9 mouse cellular contexts compared by ENCODE assay signal in genomic region chr14:13354154-13354553, GRCm38 (mm10).
DNase-seq lines count a peak whose midpoint lies in the region; ATAC-seq and TF ChIP-seq lines count a peak whose summit lies in the region.
"Had no signal": no experiment of that assay in that cellular context is flagged by ENCODE, and none has a peak within 500 bp of the region (broad histone marks: within the 10 kb centered on the region; RNA-seq: fewer than 3 reads in every experiment).

No protein-coding gene starts in this region.

- peaks cover 5% of the 10 kb centered on the region; the same call in 1 of the 2 replicates for H3K4me1 ChIP-seq in forebrain, embryonic 13.5 days
- peaks cover 9% of the 10 kb centered on the region for H3K4me1 ChIP-seq in forebrain, embryonic 10.5 days
- H3K4me1 ChIP-seq in midbrain, embryonic 10.5 days = peaks cover 10% of the 10 kb centered on the region; the same call in 1 of the 2 replicates
- H3K4me1 ChIP-seq in midbrain, embryonic 16.5 days (ENCODE audit: control insufficient read depth, insufficient read depth, low read length) = no peaks in the 10 kb centered on the region
- H3K4me1 ChIP-seq in stomach, postnatal 0 days (replicated peaks; ENCODE audit: control insufficient read depth, insufficient read depth) = no peaks in the 10 kb centered on the region
- H3K4me1 ChIP-seq: heart, embryonic 15.5 days had no signal

- H3K4me3 ChIP-seq in forebrain, embryonic 13.5 days = no peak overlapping the region
- H3K4me3 ChIP-seq in forebrain, embryonic 10.5 days = no peak overlapping the region
- H3K4me3 ChIP-seq in midbrain, embryonic 10.5 days = no peak overlapping the region
- H3K4me3 ChIP-seq in midbrain, embryonic 16.5 days (ENCODE audit: low read depth, low read length) = no peak overlapping the region
- no peak overlapping the region for H3K4me3 ChIP-seq in stomach, postnatal 0 days (ENCODE audit: low read depth, low read length)
- H3K4me3 ChIP-seq: heart, embryonic 15.5 days had no signal

- no peak overlapping the region for H3K4me2 ChIP-seq in forebrain, embryonic 13.5 days
- no peak overlapping the region for H3K4me2 ChIP-seq in midbrain, embryonic 16.5 days (ENCODE audit: low read length)
- no peak overlapping the region for H3K4me2 ChIP-seq in stomach, postnatal 0 days (replicated peaks; ENCODE audit: low read depth)
- H3K4me2 ChIP-seq: heart, embryonic 15.5 days had no signal

- no peaks in the 10 kb centered on the region for H3K36me3 ChIP-seq in forebrain, embryonic 13.5 days (ENCODE audit: poor library complexity, severe bottlenecking)
- H3K36me3 ChIP-seq in forebrain, embryonic 10.5 days (replicated peaks) = no peaks in the 10 kb centered on the region
- no peaks in the 10 kb centered on the region for H3K36me3 ChIP-seq in midbrain, embryonic 10.5 days
- no peaks in the 10 kb centered on the region for H3K36me3 ChIP-seq in midbrain, embryonic 16.5 days (ENCODE audit: control insufficient read depth, insufficient read depth, low read length)
- H3K36me3 ChIP-seq in stomach, postnatal 0 days (ENCODE audit: control insufficient read depth, insufficient read depth, low read length) = no peaks in the 10 kb centered on the region
- H3K36me3 ChIP-seq: heart, embryonic 15.5 days had no signal

- H3K27me3 ChIP-seq in forebrain, embryonic 13.5 days = no peaks in the 10 kb centered on the region
- H3K27me3 ChIP-seq in forebrain, embryonic 10.5 days (ENCODE audit: poor library complexity, severe bottlenecking) = no peaks in the 10 kb centered on the region; the same call in none of the 2 replicates
- H3K27me3 ChIP-seq in midbrain, embryonic 10.5 days (ENCODE audit: low read depth, poor library complexity, severe bottlenecking) = no peaks in the 10 kb centered on the region
- H3K27me3 ChIP-seq in midbrain, embryonic 16.5 days (ENCODE audit: control insufficient read depth, insufficient read depth, low read depth, low read length) = no peaks in the 10 kb centered on the region
- H3K27me3 ChIP-seq in stomach, postnatal 0 days (ENCODE audit: control insufficient read depth, insufficient read depth, low read length) = no peaks in the 10 kb centered on the region
- H3K27me3 ChIP-seq: heart, embryonic 15.5 days had no signal

- TF ChIP-seq CTCF in stomach, postnatal 0 days (IDR thresholded peaks at IDR 0.05; ENCODE audit: low read depth) = peak; percentile 86

- TF ChIP-seq EP300 in stomach, postnatal 0 days (optimal IDR thresholded peaks at IDR 0.05) = no peak

- no peaks in the 10 kb centered on the region for H3K9me3 ChIP-seq in forebrain, embryonic 13.5 days (replicated peaks)
- H3K9me3 ChIP-seq in forebrain, embryonic 10.5 days = no peaks in the 10 kb centered on the region
- H3K9me3 ChIP-seq in midbrain, embryonic 10.5 days (replicated peaks) = no peaks in the 10 kb centered on the region
- H3K9me3 ChIP-seq in midbrain, embryonic 16.5 days (replicated peaks; ENCODE audit: control insufficient read depth, low read length, poor library complexity, severe bottlenecking) = no peaks in the 10 kb centered on the region
- no peaks in the 10 kb centered on the region for H3K9me3 ChIP-seq in stomach, postnatal 0 days (ENCODE audit: control insufficient read depth, low read length)
- H3K9me3 ChIP-seq: heart, embryonic 15.5 days had no signal

- 32% methylated on average over 5 of the region's 5 CpGs for WGBS in forebrain, embryonic 13.5 days
- WGBS in forebrain, embryonic 10.5 days = 29% methylated on average over 5 of the region's 5 CpGs
- WGBS in midbrain, embryonic 10.5 days = 38% methylated on average over 5 of the region's 5 CpGs
- WGBS in midbrain, embryonic 16.5 days = 21% methylated on average over 5 of the region's 5 CpGs
- WGBS in stomach, postnatal 0 days = 24% methylated on average over 5 of the region's 5 CpGs

- DNase-seq in forebrain, embryonic 10.5 days (ENCODE audit: extremely low spot score, low spot score) = no peak
- peak; percentile 27 for DNase-seq in midbrain, embryonic 10.5 days (ENCODE audit: low spot score)
- DNase-seq in cerebellum, postnatal 25 days = peak; percentile 32 to 55
- DNase-seq in layer of hippocampus, postnatal 14 days (ENCODE audit: low spot score in 2 of 2) = peak; percentile 34 to 48
- DNase-seq in stomach, postnatal 0 days (ENCODE audit: low spot score) = no peak
- DNase-seq in testis, postnatal 14 days (ENCODE audit: low spot score) = no peak

- H3K27ac ChIP-seq in forebrain, embryonic 13.5 days = no peak overlapping the region
- H3K27ac ChIP-seq in forebrain, embryonic 10.5 days = no peak overlapping the region
- no peak overlapping the region for H3K27ac ChIP-seq in midbrain, embryonic 10.5 days (replicated peaks)
- H3K27ac ChIP-seq in midbrain, embryonic 16.5 days (ENCODE audit: low read length) = no peak overlapping the region
- no peak overlapping the region for H3K27ac ChIP-seq in stomach, postnatal 0 days (replicated peaks)
- H3K27ac ChIP-seq: heart, embryonic 15.5 days had no signal

- H3K9ac ChIP-seq in forebrain, embryonic 13.5 days = no peak overlapping the region
- no peak overlapping the region for H3K9ac ChIP-seq in midbrain, embryonic 16.5 days (ENCODE audit: low read depth, low read length)
- no peak overlapping the region for H3K9ac ChIP-seq in stomach, postnatal 0 days (ENCODE audit: low read length)
- H3K9ac ChIP-seq: heart, embryonic 15.5 days had no signal

- peak; percentile 36 for ATAC-seq in forebrain, embryonic 13.5 days
- ATAC-seq in midbrain, embryonic 16.5 days = no peak; the same call in 1 of the 2 replicates
- ATAC-seq in stomach, postnatal 0 days (ENCODE audit: low FRiP score, low TSS enrichment) = no peak

Comparison
In these comparisons a context has a peak if more than half of its experiments do, and no peak if none do; other contexts are left out.
1. DNase-seq: peak in midbrain, embryonic 10.5 days (single experiment), cerebellum, postnatal 25 days (2 of 2) and layer of hippocampus, postnatal 14 days (2 of 2); none in forebrain, embryonic 10.5 days (single experiment), stomach, postnatal 0 days (single experiment) and testis, postnatal 14 days (single experiment).